Mouse (Mus musculus) lung, adult 2 months (tissue): ENCODE measurements at regions not wholly inside any gene's neighbourhood (a gene's known extent, or its start where the extent isn't known, plus 50 kb on each side); places are given as distances from the start of the nearest gene placed in this dataset.
A peak's percentile ranks its signal among the peaks of the same experiment; 100 is the strongest.

ENCODE experiments used
- DNase-seq: peaks from one replicate; pipeline ENCODE4 v3.0.0; 2022
- H3K4me1 ChIP-seq: fragments of 200-500 bp; 2 replicates; pipeline ENCODE4 v1.6.1; 2011; ENCODE audit warnings: low read length; ENCODE audit not compliant: control insufficient read depth, insufficient read depth
- H3K4me3 ChIP-seq: fragments of 200-500 bp; replicated peaks from 2 replicates; pipeline ENCODE3; 2011; ENCODE audit warnings: low read depth, mild to moderate bottlenecking, control low read depth, low read length; ENCODE audit errors: extremely low read depth
- CTCF ChIP-seq: fragments of 200-500 bp; IDR thresholded peaks from 2 replicates; pipeline ENCODE4 v1.5.1; 2011; ENCODE audit warnings: mild to moderate bottlenecking, low read length, control low read depth; ENCODE audit not compliant: insufficient read depth
- POLR2A ChIP-seq: fragments of 200-500 bp; IDR thresholded peaks from 2 replicates; pipeline ENCODE4 v1.6.1; 2011; ENCODE audit warnings: low read depth, mild to moderate bottlenecking, control low read depth, low read length, borderline replicate concordance; ENCODE audit errors: extremely low read depth
- WGBS: fragments of 180-500 bp; shearing (Covaris S2); methylation state at CpG from one replicate; pipeline ENCODE4 v1.1.7; 2018; 5-methylcytosine and 5-hydroxymethylcytosine counted together

DNA sequence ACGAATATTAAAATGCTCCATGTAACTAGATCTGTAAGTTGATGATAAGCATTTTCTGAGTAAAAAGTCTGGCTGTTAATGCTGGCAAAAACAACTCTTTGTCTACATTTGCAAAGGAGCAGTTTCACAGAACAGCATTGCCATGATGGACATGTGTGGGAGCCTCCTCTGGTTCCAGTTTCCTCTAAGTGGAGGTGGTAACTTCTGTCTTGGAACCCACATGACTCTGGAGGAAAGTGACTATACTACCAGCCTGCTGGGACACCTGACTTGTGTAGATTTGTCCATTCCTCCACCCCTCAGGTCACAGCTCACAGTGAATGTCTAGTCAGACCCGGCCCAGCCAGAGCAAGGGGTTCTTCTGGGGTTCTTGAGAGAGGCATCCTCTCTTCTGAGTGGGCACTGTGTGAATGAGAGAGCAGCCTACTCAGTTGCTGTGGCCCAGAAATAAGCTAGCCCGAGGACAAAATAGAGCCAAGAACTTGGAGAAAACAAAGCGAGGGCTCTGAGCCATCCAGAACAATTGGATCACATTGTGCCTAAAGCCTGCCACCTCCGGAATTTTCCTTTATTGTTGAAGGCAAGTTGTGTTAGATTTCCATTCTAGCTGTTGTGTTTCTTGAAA is 97.9 kb upstream of the Wscd1 start:
- DNase-seq = no peak
- whole genome bisulfite sequencing = 80% methylated on average over 5 of the region's 5 CpGs
- no peak overlapping the region for H3K4me3 ChIP-seq
- no peaks in the 10 kb centered on the region for H3K4me1 ChIP-seq
- TF ChIP-seq CTCF (no peak), POLR2A (no peak)

DNA sequence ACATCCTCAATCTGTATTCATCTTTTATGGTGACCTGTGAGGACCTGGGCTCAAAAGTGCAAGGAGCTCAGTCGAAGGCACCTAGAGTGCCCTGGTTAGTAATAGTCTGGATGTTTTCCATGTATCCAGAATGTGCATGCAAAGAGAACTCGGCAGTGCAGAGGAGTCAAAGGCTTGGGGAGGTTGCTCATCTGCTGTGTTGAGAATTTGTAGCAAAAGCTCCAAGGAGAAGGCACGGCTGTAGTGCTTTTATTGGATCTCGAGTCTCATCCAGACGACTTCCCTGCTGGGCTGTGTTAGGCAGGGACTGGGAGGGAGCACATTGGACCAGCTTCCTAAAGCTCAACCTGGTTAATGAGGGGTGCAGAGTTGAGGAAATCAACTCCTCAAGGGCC is 97.3 kb upstream of the Wscd1 start:
- DNase-seq = no peak
- TF ChIP-seq CTCF (no peak), POLR2A (no peak)
- 82% methylated on average over 5 of the region's 5 CpGs for WGBS
- no peak overlapping the region for H3K4me3 ChIP-seq
- no peaks in the 10 kb centered on the region for H3K4me1 ChIP-seq

DNA sequence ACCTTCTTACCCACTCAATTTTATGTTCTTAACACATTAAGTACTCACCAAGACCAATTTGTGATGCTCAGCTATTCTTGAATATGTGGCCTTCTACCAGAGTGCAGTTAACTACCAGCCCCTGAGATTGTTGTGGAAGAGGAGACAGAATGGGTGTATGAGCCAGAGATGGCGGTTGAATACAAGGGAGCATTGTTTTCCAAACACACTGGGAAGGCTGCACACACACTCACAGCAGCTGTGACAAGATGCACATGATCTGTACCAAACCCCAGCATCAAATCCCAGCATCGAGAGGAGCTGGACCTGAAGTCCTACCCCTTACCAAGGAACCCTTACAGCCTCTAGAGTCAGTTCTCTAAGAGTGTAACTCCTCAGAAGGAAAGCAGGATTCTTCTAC is 91.4 kb upstream of the Wscd1 start:
- TF ChIP-seq CTCF (no peak), POLR2A (no peak)
- Histone ChIP-seq H3K4me3 (no peak overlapping the region), H3K4me1 (no peaks in the 10 kb centered on the region)
- no peak for DNase-seq
- 70% methylated on average over 2 of the region's 2 CpGs for WGBS

DNA sequence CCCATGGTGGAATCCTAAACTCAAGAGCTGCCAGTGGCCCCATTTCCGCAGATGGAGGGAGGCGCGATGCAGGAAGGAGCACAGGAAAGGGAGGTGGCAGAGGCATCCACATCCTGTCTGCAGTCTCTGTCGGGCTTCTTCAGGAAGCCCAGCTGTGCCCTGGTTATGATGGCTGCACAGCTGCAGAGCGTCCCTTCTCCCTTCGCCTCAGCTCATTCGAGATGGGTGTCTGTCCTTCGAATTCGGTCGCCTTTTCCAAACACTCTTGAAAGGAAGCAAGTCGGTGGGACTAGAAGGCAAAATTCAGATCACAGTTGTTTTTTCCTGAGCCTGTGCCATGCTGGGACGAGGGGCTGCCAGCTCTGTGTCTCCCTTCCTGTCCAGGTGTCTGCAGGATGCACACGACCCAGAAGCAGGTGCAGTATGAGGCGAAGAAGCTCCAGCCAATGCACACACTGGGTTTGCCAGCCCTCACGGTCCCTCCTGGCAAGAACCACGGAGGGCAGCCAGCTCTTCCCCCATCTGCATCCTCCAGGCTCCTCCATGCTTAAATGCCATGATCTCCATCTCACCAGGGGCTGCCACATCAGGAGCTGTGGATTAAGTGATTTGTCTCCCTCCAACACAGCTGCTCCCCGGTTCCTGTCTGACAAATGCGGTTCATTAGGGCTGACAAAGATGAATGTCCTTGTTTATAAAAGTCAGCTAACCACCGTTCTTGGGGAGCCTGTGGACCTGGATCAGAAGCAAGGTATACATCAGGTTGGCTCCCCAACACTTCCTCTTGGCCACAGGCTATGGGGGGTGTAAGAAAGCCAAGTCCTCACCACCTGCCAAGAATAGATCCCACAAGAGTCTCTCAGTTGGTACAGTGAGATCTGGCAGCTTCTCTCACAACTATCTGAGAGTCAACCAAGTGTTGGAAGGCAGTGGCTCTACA is 79.3 kb upstream of the Wscd1 start:
- 30% methylated on average over 19 of the region's 19 CpGs for WGBS
- peaks cover 5% of the 10 kb centered on the region for H3K4me1 ChIP-seq
- DNase-seq = no peak
- no peak overlapping the region for H3K4me3 ChIP-seq
- TF ChIP-seq CTCF (no peak), POLR2A (no peak)

DNA sequence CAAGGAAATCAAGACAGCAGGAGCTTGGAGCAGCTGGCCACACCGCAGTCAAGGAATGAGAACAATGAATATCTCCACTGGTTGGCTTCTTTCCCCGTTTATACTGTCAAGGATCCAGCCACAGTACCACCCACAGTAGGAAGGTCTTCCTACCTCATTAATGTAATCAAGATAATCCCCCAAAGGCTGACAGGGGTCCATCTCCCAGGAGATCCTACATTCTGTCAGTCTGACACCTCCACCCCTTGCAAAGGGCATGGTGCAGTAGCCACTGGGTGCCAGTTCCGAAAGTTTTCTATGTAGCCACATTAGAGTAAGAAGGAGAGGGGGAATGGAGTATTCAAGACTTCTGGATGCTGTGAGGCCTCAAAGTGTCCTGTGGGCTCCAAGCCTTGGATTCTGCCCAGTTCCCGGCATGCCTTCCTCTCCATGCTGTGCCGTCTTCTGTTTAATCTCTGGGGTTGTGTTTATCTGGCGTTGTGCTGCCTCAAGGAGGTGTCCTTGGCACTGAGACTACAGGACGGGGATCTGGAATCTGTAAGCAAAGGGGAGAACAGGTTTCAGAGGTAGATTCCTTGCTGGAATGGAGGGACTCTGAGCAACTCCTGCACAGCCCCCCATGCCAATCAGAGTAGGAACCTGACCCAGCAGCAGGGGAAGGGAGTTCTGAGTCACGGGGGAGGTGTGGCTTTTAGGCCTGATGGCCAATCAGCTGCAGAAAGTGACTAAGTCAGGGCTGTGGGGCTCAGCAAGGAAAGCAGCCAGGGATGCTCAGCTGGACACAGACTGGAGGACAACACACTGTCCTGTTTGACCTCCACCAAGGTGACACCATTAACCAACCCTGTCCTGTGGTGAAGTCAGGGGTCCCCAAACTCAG is 77.3 kb upstream of the Wscd1 start:
- WGBS = 25% methylated on average over 8 of the region's 8 CpGs
- no peak overlapping the region for H3K4me3 ChIP-seq
- H3K4me1 ChIP-seq = peaks cover 5% of the 10 kb centered on the region
- DNase-seq = no peak
- TF ChIP-seq POLR2A (no peak), CTCF (no peak)

DNA sequence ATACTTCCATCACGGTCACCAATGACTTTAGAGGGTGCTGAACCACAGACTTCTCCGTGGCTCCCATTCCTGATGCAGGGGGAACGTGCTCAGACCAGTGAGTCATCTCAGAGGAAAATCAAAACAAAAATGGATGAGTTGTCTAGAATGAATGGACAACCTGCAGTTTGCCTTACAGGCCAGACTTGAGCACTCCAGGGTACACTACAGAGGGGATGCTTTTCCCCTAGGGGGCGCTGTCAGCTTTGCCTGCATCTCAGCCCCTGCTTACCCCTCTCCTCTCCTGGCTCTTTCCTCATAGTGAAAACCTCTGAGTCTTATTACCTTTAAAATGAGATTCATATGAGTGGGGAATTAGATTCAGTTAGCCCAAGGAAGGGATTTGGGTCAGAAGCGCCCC is 75.4 kb upstream of the Wscd1 start:
- peak; percentile 57 for TF ChIP-seq CTCF
- no peak for TF ChIP-seq POLR2A
- 50% methylated on average over 5 of the region's 5 CpGs for WGBS
- Histone ChIP-seq H3K4me3 (no peak overlapping the region), H3K4me1 (peaks cover 5% of the 10 kb centered on the region)
- DNase-seq = peak; percentile 14

DNA sequence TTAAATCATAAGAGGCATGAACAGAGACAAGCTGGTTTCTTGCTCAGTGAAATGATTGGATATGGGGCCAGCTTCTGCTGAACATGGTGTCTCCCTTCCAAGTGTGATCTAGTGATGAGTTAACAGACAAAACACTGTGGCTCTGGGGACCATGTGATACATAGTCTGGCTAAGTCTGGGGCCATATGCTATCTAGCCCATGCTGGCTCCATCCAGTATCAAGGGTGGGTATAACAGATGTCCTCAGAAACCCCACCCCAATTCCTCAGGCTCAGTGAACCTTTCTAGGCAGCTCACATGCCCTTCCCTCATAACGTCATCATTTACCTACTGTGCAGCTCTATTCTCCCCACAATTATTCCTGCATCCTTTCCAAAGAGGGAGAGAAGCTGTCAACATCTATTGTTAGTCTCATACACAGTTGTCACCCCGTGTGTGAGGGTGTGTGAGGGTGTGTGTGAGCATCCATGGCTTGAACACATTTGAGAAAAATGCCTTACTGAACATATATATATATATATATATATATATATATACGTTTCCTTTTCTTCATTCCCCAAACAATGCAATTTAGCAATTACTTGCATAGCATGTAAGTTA is 73.9 kb upstream of the Wscd1 start:
- 47% methylated on average over 3 of the region's 3 CpGs for WGBS
- H3K4me3 ChIP-seq = no peak overlapping the region
- TF ChIP-seq CTCF = no peak
- TF ChIP-seq POLR2A = no peak

DNA sequence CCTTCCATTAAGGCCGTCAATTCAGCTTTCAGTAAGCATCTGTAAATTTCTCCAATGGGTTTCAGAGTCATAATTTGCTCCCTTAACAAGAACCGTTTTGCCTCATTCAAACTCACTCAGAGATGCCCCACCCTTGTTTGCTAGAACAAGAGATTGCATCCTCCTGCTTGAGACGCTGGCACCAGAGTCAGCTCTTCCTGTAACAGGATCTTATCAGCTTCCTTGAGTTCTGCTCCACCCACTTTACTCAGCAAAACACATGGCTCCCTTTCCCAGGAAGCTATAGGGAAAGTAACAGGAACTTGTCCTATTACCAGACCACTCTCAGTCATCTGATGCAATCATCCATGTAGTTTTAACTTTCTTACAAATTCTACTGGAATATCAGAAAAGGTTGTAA is 52.7 kb upstream of the Wscd1 start:
- peaks cover 7% of the 10 kb centered on the region; the same call in 1 of the 2 replicates for H3K4me1 ChIP-seq
- WGBS = 27% methylated on average over 3 of the region's 3 CpGs
- no peak overlapping the region for H3K4me3 ChIP-seq
- no peak for DNase-seq
- TF ChIP-seq CTCF (no peak), POLR2A (no peak)

More for the DNA sequence above, 73.9 kb upstream of the Wscd1 start:
- DNase-seq = no peak
- H3K4me1 ChIP-seq = peaks cover 3% of the 10 kb centered on the region; the same call in 1 of the 2 replicates

DNA sequence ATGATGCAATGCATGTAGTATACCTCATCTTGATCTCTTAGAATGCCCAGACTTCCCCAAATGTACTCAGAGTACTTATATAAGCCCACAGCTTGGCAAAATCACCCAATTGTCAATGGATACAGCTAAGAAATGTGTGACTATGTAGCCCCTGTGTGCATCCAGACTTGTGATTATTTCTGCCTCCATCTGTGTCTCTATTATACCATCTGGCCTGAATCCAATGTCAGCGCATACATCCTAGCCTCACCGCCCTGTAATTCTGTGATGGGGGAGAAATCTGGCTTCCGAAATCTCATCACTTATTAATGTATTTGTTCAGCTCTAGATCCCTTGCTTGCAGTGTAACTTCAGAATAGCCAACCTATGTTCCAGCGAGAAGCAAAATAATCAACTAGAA is 50.9 kb upstream of the Wscd1 start:
- Histone ChIP-seq H3K4me3 (no peak overlapping the region), H3K4me1 (peaks cover 7% of the 10 kb centered on the region; the same call in 1 of the 2 replicates)
- no peak for TF ChIP-seq POLR2A
- TF ChIP-seq CTCF = no peak
- WGBS = 94% methylated on average over 4 of the region's 4 CpGs
- DNase-seq = no peak
